22 mouse cellular contexts compared by ENCODE assay signal in the genomic region with DNA sequence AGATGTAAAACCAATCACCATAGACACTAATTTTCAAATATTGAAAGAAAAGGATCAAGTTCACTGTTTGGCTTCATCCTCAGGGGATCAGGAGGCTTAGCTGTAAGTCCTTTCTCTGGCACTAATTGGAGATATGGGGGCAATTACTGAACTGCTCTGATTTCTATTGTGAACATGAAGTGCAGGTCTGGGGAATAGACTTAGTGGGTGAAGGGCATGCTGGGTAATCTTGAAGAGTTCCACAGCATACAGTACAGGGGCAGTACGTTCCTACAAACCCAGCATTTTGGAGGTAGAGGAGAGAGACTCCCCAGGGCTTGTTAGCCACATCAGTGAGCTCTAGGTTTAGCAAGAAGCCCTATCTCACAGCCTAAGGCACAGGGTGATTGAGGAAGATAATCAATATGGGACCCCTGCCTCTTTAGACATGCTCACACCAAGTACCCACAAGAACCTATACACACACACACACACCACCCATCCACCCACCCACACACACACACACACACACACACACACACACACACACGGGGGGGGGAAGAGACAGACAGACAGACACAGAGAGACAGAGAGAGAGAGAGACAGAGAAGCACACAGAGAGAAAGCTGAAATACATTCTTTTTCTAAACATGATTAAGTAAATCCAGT. TPM values are rescaled to one million over a fixed set of nuclear protein-coding genes. Genes with fewer than 3 reads are reported as not detected.
DNase-seq lines count a peak whose midpoint lies in the region; ATAC-seq and TF ChIP-seq lines count a peak whose summit lies in the region.
"Had no signal": no experiment of that assay in that cellular context is flagged by ENCODE, and none has a peak within 500 bp of the region (broad histone marks: within the 10 kb centered on the region; RNA-seq: fewer than 3 reads in every experiment).

No protein-coding gene starts in this region.

- no peaks in the 10 kb centered on the region for H3K9me3 ChIP-seq in forebrain, embryonic 12.5 days
- H3K9me3 ChIP-seq in forebrain, embryonic 16.5 days (ENCODE audit: control insufficient read depth, low read length) = no peaks in the 10 kb centered on the region
- H3K9me3 ChIP-seq in forebrain, embryonic 15.5 days = no peaks in the 10 kb centered on the region
- H3K9me3 ChIP-seq in midbrain, embryonic 14.5 days (ENCODE audit: control insufficient read depth, low read length) = no peaks in the 10 kb centered on the region
- H3K9me3 ChIP-seq: heart, embryonic 15.5 days; limb, embryonic 15.5 days; liver, embryonic 15.5 days had no signal

- peak; percentile 59 for DNase-seq in brain, embryonic 14.5 days (ENCODE audit: low read depth)
- DNase-seq in midbrain, embryonic 14.5 days = peak; percentile 38
- no peak for DNase-seq in cerebellum, adult 11 months
- DNase-seq in kidney, postnatal 10 days = no peak
- DNase-seq in adrenal gland, adult 8-10 months = no peak
- DNase-seq: adrenal gland, postnatal 36 days; cerebellum, adult 2 months; gastrocnemius, postnatal 36 days; kidney, adult 11 months; layer of hippocampus, postnatal 36 days; thymus, postnatal 14 days had no signal

- H3K27me3 ChIP-seq in forebrain, embryonic 12.5 days = no peaks in the 10 kb centered on the region
- H3K27me3 ChIP-seq in forebrain, embryonic 16.5 days (replicated peaks; ENCODE audit: control insufficient read depth, insufficient read depth, low read length) = no peaks in the 10 kb centered on the region
- no peaks in the 10 kb centered on the region for H3K27me3 ChIP-seq in forebrain, embryonic 15.5 days
- no peaks in the 10 kb centered on the region for H3K27me3 ChIP-seq in midbrain, embryonic 14.5 days (ENCODE audit: control insufficient read depth, insufficient read depth, low read length)
- H3K27me3 ChIP-seq: heart, embryonic 15.5 days; limb, embryonic 15.5 days; liver, embryonic 15.5 days had no signal

- no peak overlapping the region for H3K4me2 ChIP-seq in forebrain, embryonic 12.5 days
- no peak overlapping the region for H3K4me2 ChIP-seq in forebrain, embryonic 16.5 days (ENCODE audit: low read length)
- H3K4me2 ChIP-seq in forebrain, embryonic 15.5 days (replicated peaks) = no peak overlapping the region
- H3K4me2 ChIP-seq in midbrain, embryonic 14.5 days (ENCODE audit: low read length) = no peak overlapping the region
- H3K4me2 ChIP-seq: heart, embryonic 15.5 days; limb, embryonic 15.5 days; liver, embryonic 15.5 days had no signal

- TF ChIP-seq POLR2A in brain, embryonic 14.5 days (IDR thresholded peaks at IDR 0.05; ENCODE audit: borderline replicate concordance, extremely low read depth, insufficient read depth, insufficient read length, poor library complexity, severe bottlenecking) = no peak

- no peak for TF ChIP-seq CTCF in brain, embryonic 14.5 days (IDR thresholded peaks at IDR 0.05; ENCODE audit: borderline replicate concordance, extremely low read depth, insufficient read depth, insufficient read length)

- no peak overlapping the region for H3K9ac ChIP-seq in forebrain, embryonic 12.5 days
- H3K9ac ChIP-seq in forebrain, embryonic 16.5 days (replicated peaks; ENCODE audit: low read depth, low read length) = no peak overlapping the region
- H3K9ac ChIP-seq in forebrain, embryonic 15.5 days (replicated peaks) = no peak overlapping the region
- no peak overlapping the region for H3K9ac ChIP-seq in midbrain, embryonic 14.5 days (replicated peaks; ENCODE audit: low read length)
- H3K9ac ChIP-seq: heart, embryonic 15.5 days; limb, embryonic 15.5 days; liver, embryonic 15.5 days had no signal

- H3K4me1 ChIP-seq in forebrain, embryonic 12.5 days = no peaks in the 10 kb centered on the region
- 0 out of 2 replicates have a peak, but pooled peaks cover 2% of the 10 kb centered on the region for H3K4me1 ChIP-seq in forebrain, embryonic 16.5 days (replicated peaks; ENCODE audit: control insufficient read depth, insufficient read depth, low read length)
- peaks cover 10% of the 10 kb centered on the region for H3K4me1 ChIP-seq in forebrain, embryonic 15.5 days
- H3K4me1 ChIP-seq in midbrain, embryonic 14.5 days (ENCODE audit: control insufficient read depth, insufficient read depth, low read length) = no peaks in the 10 kb centered on the region
- H3K4me1 ChIP-seq: limb, embryonic 15.5 days; liver, embryonic 15.5 days had no signal

- no peak overlapping the region for H3K27ac ChIP-seq in forebrain, embryonic 12.5 days
- H3K27ac ChIP-seq in forebrain, embryonic 16.5 days (ENCODE audit: low read length) = no peak overlapping the region
- H3K27ac ChIP-seq in forebrain, embryonic 15.5 days (replicated peaks) = no peak overlapping the region
- H3K27ac ChIP-seq in midbrain, embryonic 14.5 days (replicated peaks; ENCODE audit: low read depth, low read length) = no peak overlapping the region; the same call in 1 of the 2 replicates
- H3K27ac ChIP-seq: heart, embryonic 15.5 days; limb, embryonic 15.5 days; liver, embryonic 15.5 days had no signal

- peak; percentile 62; the same call in 1 of the 2 replicates for ATAC-seq in forebrain, embryonic 12.5 days (ENCODE audit: low FRiP score)
- ATAC-seq in forebrain, embryonic 16.5 days = no peak; the same call in 1 of the 2 replicates
- ATAC-seq in forebrain, embryonic 15.5 days (replicated peaks) = peak; percentile 41; the same call in 1 of the 2 replicates
- peak; percentile 43 for ATAC-seq in midbrain, embryonic 14.5 days (ENCODE audit: low FRiP score, low TSS enrichment)
- ATAC-seq: activated CD4-positive, CD25-positive, alpha-beta regulatory T cell, adult 4 months; lung, postnatal 0 days had no signal

- 29% methylated on average over 1 of the region's 2 CpGs for WGBS in forebrain, embryonic 12.5 days
- 13% methylated on average over 2 of the region's 2 CpGs for WGBS in forebrain, embryonic 16.5 days
- 24% methylated on average over 1 of the region's 2 CpGs for WGBS in forebrain, embryonic 15.5 days
- WGBS in midbrain, embryonic 14.5 days = 39% methylated on average over 2 of the region's 2 CpGs

- no peaks in the 10 kb centered on the region for H3K36me3 ChIP-seq in forebrain, embryonic 12.5 days (replicated peaks)
- no peaks in the 10 kb centered on the region for H3K36me3 ChIP-seq in forebrain, embryonic 16.5 days (ENCODE audit: control insufficient read depth, insufficient read depth)
- H3K36me3 ChIP-seq in forebrain, embryonic 15.5 days = no peaks in the 10 kb centered on the region
- H3K36me3 ChIP-seq in midbrain, embryonic 14.5 days (ENCODE audit: control insufficient read depth, insufficient read depth, low read length) = no peaks in the 10 kb centered on the region
- H3K36me3 ChIP-seq: G1E; heart, embryonic 15.5 days; limb, embryonic 15.5 days; liver, embryonic 15.5 days had no signal

- H3K4me3 ChIP-seq in forebrain, embryonic 12.5 days (replicated peaks) = no peak overlapping the region
- no peak overlapping the region for H3K4me3 ChIP-seq in forebrain, embryonic 16.5 days (replicated peaks; ENCODE audit: low read length)
- H3K4me3 ChIP-seq in forebrain, embryonic 15.5 days = no peak overlapping the region
- H3K4me3 ChIP-seq in midbrain, embryonic 14.5 days (replicated peaks; ENCODE audit: low read depth, low read length) = no peak overlapping the region
- H3K4me3 ChIP-seq: heart, embryonic 15.5 days; limb, embryonic 15.5 days; liver, embryonic 15.5 days had no signal

RNA-seq across cellular contexts. Expression of a gene that starts 44.6 kb away (rescaled TPM):
- 17.3 and 18.5 TPM in 2 replicates for polyA plus RNA-seq in forebrain, embryonic 12.5 days (2016; fragmentation: Nextera tagmentation; extraction: Ambion mirVana)
- 15.5 and 17.8 TPM in 2 replicates for polyA plus RNA-seq in forebrain, embryonic 16.5 days (2015; fragmentation: Nextera tagmentation; extraction: Ambion mirVana)
- polyA plus RNA-seq in brain, embryonic 14.5 days (2012; rRNA removed) = 8.6 and 13.4 TPM in 2 replicates
- 14.7 and 16.2 TPM in 2 replicates for polyA plus RNA-seq in forebrain, embryonic 15.5 days (2015; fragmentation: Nextera tagmentation; extraction: Ambion mirVana)
- polyA plus RNA-seq in midbrain, embryonic 14.5 days (2014; fragmentation: Nextera tagmentation; extraction: Ambion mirVana) = 19.8 and 30.4 TPM in 2 replicates
- total RNA-seq in adrenal gland, adult 8-10 months (2022) = 1 to 10 TPM in 2 of 4 experiments, under 1 TPM in 2; 0.89 to 2.0 (median 1.1) TPM
- total RNA-seq: monocyte, adult 5-6 weeks; neutrophil, adult 5-6 weeks had no signal
- polyA plus RNA-seq: activated CD4-positive, CD25-positive, alpha-beta regulatory T cell, adult 4 months; G1E had no signal

Comparison
In these comparisons a context has a peak if more than half of its experiments do, and no peak if none do; other contexts are left out.
1. DNase-seq: peak in brain, embryonic 14.5 days (single experiment) and midbrain, embryonic 14.5 days (single experiment); none in cerebellum, adult 11 months (single experiment), kidney, postnatal 10 days (single experiment) and adrenal gland, adult 8-10 months (single experiment).